Mouse (Mus musculus): ENCODE measurements around the gene Olfr1140. TPM values are rescaled to one million over a fixed set of nuclear protein-coding genes. Genes with fewer than 3 reads are reported as not detected.

The Olfr1140 gene
- not detected in 2 replicates for total RNA-seq (2014; rRNA removed; ENCODE audit: low replicate concordance)
- polyA plus RNA-seq (2015; fragmentation: Nextera tagmentation; extraction: Ambion mirVana): not detected in 2 replicates

GRCm38 (mm10) chr2:87743452-87743851 lies at the start of gene Olfr1140:
Gene Olfr1140, plus strand, starts transcription at chr2:87743752.
- Histone ChIP-seq H3K27ac (ENCODE audit: low read depth) (no peak within 1 kb of the TSS), H3K36me3 (replicated peaks; ENCODE audit: control insufficient read depth, insufficient read depth, low read length) (no peaks in the 10 kb centered on the region), H3K9me3 (replicated peaks; ENCODE audit: control insufficient read depth, low read length) (no peaks in the 10 kb centered on the region), H3K4me2 (ENCODE audit: low read depth, low read length) (no peak within 1 kb of the TSS), H3K9ac (replicated peaks; ENCODE audit: low read depth, low read length) (no peak within 1 kb of the TSS), H3K4me3 (ENCODE audit: low read depth, low read length) (no peak within 1 kb of the TSS), H3K4me1 (ENCODE audit: control insufficient read depth, insufficient read depth) (no peaks in the 10 kb centered on the region), H3K27me3 (ENCODE audit: control insufficient read depth, insufficient read depth, low read length) (no peaks in the 10 kb centered on the region)
- ATAC-seq (ENCODE audit: insufficient read depth, low read depth) (no peak), DNase-seq (ENCODE audit: low spot score) (no peak)
- no peak for TF ChIP-seq EP300 (IDR thresholded peaks at IDR 0.05; ENCODE audit: low read depth)
- TF ChIP-seq CTCF (IDR thresholded peaks at IDR 0.05; ENCODE audit: low read depth): no peak
- WGBS: 65% methylated on average over 3 of the region's 3 CpGs

GRCm38 (mm10) chr2:87693847-87694246 lies 49.7 kb upstream of the Olfr1140 start, which contains the start of gene Olfr1136:
Gene Olfr1136, minus strand, starts transcription at chr2:87693947.
- Histone ChIP-seq H3K4me3 (ENCODE audit: low read depth, low read length) (no peak within 1 kb of the TSS), H3K27me3 (ENCODE audit: control insufficient read depth, insufficient read depth, low read length) (no peaks in the 10 kb centered on the region), H3K4me1 (ENCODE audit: control insufficient read depth, insufficient read depth) (no peaks in the 10 kb centered on the region), H3K4me2 (ENCODE audit: low read depth, low read length) (no peak within 1 kb of the TSS), H3K36me3 (replicated peaks; ENCODE audit: control insufficient read depth, insufficient read depth, low read length) (no peaks in the 10 kb centered on the region), H3K9me3 (replicated peaks; ENCODE audit: control insufficient read depth, low read length) (no peaks in the 10 kb centered on the region), H3K9ac (replicated peaks; ENCODE audit: low read depth, low read length) (no peak within 1 kb of the TSS), H3K27ac (ENCODE audit: low read depth) (no peak within 1 kb of the TSS)
- DNase-seq (ENCODE audit: low spot score) (no peak), ATAC-seq (ENCODE audit: insufficient read depth, low read depth) (no peak)
- TF ChIP-seq EP300 (IDR thresholded peaks at IDR 0.05; ENCODE audit: low read depth): no peak
- no peak for TF ChIP-seq CTCF (IDR thresholded peaks at IDR 0.05; ENCODE audit: low read depth)

GRCm38 (mm10) chr2:87713079-87713478 lies 30.5 kb upstream of the Olfr1140 start, which contains the start of gene Olfr1137:
Gene Olfr1137, minus strand, starts transcription at chr2:87713179.
- Histone ChIP-seq H3K4me3 (ENCODE audit: low read depth, low read length) (no peak within 1 kb of the TSS), H3K9me3 (replicated peaks; ENCODE audit: control insufficient read depth, low read length) (no peaks in the 10 kb centered on the region), H3K4me2 (ENCODE audit: low read depth, low read length) (no peak within 1 kb of the TSS), H3K27ac (ENCODE audit: low read depth) (no peak within 1 kb of the TSS), H3K9ac (replicated peaks; ENCODE audit: low read depth, low read length) (no peak within 1 kb of the TSS), H3K36me3 (replicated peaks; ENCODE audit: control insufficient read depth, insufficient read depth, low read length) (no peaks in the 10 kb centered on the region), H3K27me3 (ENCODE audit: control insufficient read depth, insufficient read depth, low read length) (no peaks in the 10 kb centered on the region), H3K4me1 (ENCODE audit: control insufficient read depth, insufficient read depth) (no peaks in the 10 kb centered on the region)
- TF ChIP-seq EP300 (IDR thresholded peaks at IDR 0.05; ENCODE audit: low read depth) (no peak), CTCF (IDR thresholded peaks at IDR 0.05; ENCODE audit: low read depth) (no peak)
- DNase-seq (ENCODE audit: low spot score) (no peak), ATAC-seq (ENCODE audit: insufficient read depth, low read depth) (no peak)

GRCm38 (mm10) chr2:87739878-87740277 lies 3.7 kb upstream of the Olfr1140 start, which contains the start of gene Olfr1138:
Gene Olfr1138, minus strand, starts transcription at chr2:87739978.
- WGBS: 70% methylated on average over 1 of the region's 1 CpGs
- Histone ChIP-seq H3K36me3 (replicated peaks; ENCODE audit: control insufficient read depth, insufficient read depth, low read length) (no peaks in the 10 kb centered on the region), H3K9ac (replicated peaks; ENCODE audit: low read depth, low read length) (no peak within 1 kb of the TSS), H3K4me2 (ENCODE audit: low read depth, low read length) (no peak within 1 kb of the TSS), H3K27ac (ENCODE audit: low read depth) (no peak within 1 kb of the TSS), H3K4me3 (ENCODE audit: low read depth, low read length) (no peak within 1 kb of the TSS), H3K9me3 (replicated peaks; ENCODE audit: control insufficient read depth, low read length) (no peaks in the 10 kb centered on the region), H3K4me1 (ENCODE audit: control insufficient read depth, insufficient read depth) (no peaks in the 10 kb centered on the region), H3K27me3 (ENCODE audit: control insufficient read depth, insufficient read depth, low read length) (no peaks in the 10 kb centered on the region)
- ATAC-seq (ENCODE audit: insufficient read depth, low read depth): no peak
- no peak for DNase-seq (ENCODE audit: low spot score)
- TF ChIP-seq EP300 (IDR thresholded peaks at IDR 0.05; ENCODE audit: low read depth) (no peak), CTCF (IDR thresholded peaks at IDR 0.05; ENCODE audit: low read depth) (no peak)

- no peak for TF ChIP-seq EP300 (IDR thresholded peaks at IDR 0.05; ENCODE audit: low read depth)
- TF ChIP-seq CTCF (IDR thresholded peaks at IDR 0.05; ENCODE audit: low read depth): no peak
- Histone ChIP-seq H3K27me3 (ENCODE audit: control insufficient read depth, insufficient read depth, low read length) (no peaks in the 10 kb centered on the region), H3K9me3 (replicated peaks; ENCODE audit: control insufficient read depth, low read length) (no peaks in the 10 kb centered on the region), H3K27ac (ENCODE audit: low read depth) (no peak within 1 kb of the TSS), H3K9ac (replicated peaks; ENCODE audit: low read depth, low read length) (no peak within 1 kb of the TSS), H3K4me3 (ENCODE audit: low read depth, low read length) (no peak within 1 kb of the TSS), H3K4me2 (ENCODE audit: low read depth, low read length) (no peak within 1 kb of the TSS), H3K36me3 (replicated peaks; ENCODE audit: control insufficient read depth, insufficient read depth, low read length) (no peaks in the 10 kb centered on the region), H3K4me1 (ENCODE audit: control insufficient read depth, insufficient read depth) (no peaks in the 10 kb centered on the region)
- ATAC-seq (ENCODE audit: insufficient read depth, low read depth) (no peak), DNase-seq (ENCODE audit: low spot score) (no peak)
- WGBS: 65% methylated on average over 1 of the region's 1 CpGs
These were observed 10.3 kb downstream of the Olfr1140 start, which contains the start of gene Olfr1141 for GRCm38 (mm10) chr2:87753891-87754290. Gene Olfr1141, minus strand, starts transcription at chr2:87753991.

GRCm38 (mm10) chr2:87776143-87776542 lies 32.6 kb downstream of the Olfr1140 start:
- H3K4me1 ChIP-seq (ENCODE audit: control insufficient read depth, insufficient read depth): no peaks in the 10 kb centered on the region
- no peak overlapping the region for H3K9ac ChIP-seq (replicated peaks; ENCODE audit: low read depth, low read length)
- no peaks in the 10 kb centered on the region for H3K36me3 ChIP-seq (replicated peaks; ENCODE audit: control insufficient read depth, insufficient read depth, low read length)
- WGBS: 42% methylated on average over 1 of the region's 1 CpGs
- no peaks in the 10 kb centered on the region for H3K27me3 ChIP-seq (ENCODE audit: control insufficient read depth, insufficient read depth, low read length)
- no peak overlapping the region for H3K4me3 ChIP-seq (ENCODE audit: low read depth, low read length)
- TF ChIP-seq CTCF (IDR thresholded peaks at IDR 0.05; ENCODE audit: low read depth) (no peak), EP300 (IDR thresholded peaks at IDR 0.05; ENCODE audit: low read depth) (no peak)
- ATAC-seq (ENCODE audit: insufficient read depth, low read depth) (no peak), DNase-seq (ENCODE audit: low spot score) (no peak)
- H3K27ac ChIP-seq (ENCODE audit: low read depth): no peak overlapping the region
- H3K9me3 ChIP-seq (replicated peaks; ENCODE audit: control insufficient read depth, low read length): no peaks in the 10 kb centered on the region
- no peak overlapping the region for H3K4me2 ChIP-seq (ENCODE audit: low read depth, low read length)

Measured in heart, postnatal 0 days (tissue).